Mouse (Mus musculus) lung, postnatal 0 days (tissue): Measurements from ENCODE around the gene Irf2bpl. TPM values are rescaled to one million over a fixed set of nuclear protein-coding genes. Genes with fewer than 3 reads are reported as not detected.

Experiments used
- ATAC-seq: fragments of 200-750 bp; cut with Nextera tagmentation; 2 replicates; pipeline ENCODE4 v1.8.0; 2017; ENCODE audit warnings: moderate library complexity
- DNase-seq: peaks from one replicate; pipeline ENCODE4 v3.0.0-alpha.2; 2016; ENCODE audit warnings: low spot score
- H3K27ac ChIP-seq: fragments of 300-500 bp; sonication (generic); 2 replicates; pipeline ENCODE4 v1.5.1; 2014; ENCODE audit warnings: antibody characterized with exemption, mild to moderate bottlenecking, low read length, mixed read lengths
- H3K27me3 ChIP-seq: fragments of 300-500 bp; sonication (generic); replicated peaks from 2 replicates; pipeline ENCODE4 v1.6.1; 2014; ENCODE audit warnings: low read length, mixed read lengths; ENCODE audit not compliant: insufficient read depth
- H3K36me3 ChIP-seq: fragments of 300-500 bp; sonication (generic); 2 replicates; pipeline ENCODE4 v1.6.1; 2014; ENCODE audit warnings: low read length, mixed read lengths; ENCODE audit not compliant: insufficient read depth
- H3K4me1 ChIP-seq: fragments of 300-500 bp; sonication (generic); 2 replicates; pipeline ENCODE4 v1.6.1; 2014; ENCODE audit warnings: antibody characterized with exemption, low read depth, low read length, mixed read lengths; ENCODE audit not compliant: insufficient read depth
- H3K4me2 ChIP-seq: fragments of 300-500 bp; sonication (generic); replicated peaks from 2 replicates; pipeline ENCODE4 v1.6.1; 2014; ENCODE audit warnings: low read depth, mild to moderate bottlenecking, low read length, moderate library complexity, mixed read lengths
- H3K4me3 ChIP-seq: fragments of 300-500 bp; sonication (generic); 2 replicates; pipeline ENCODE4 v1.5.1; 2014; ENCODE audit warnings: low read depth, low read length
- H3K9ac ChIP-seq: fragments of 300-500 bp; sonication (generic); replicated peaks from 2 replicates; pipeline ENCODE4 v1.6.1; 2014; ENCODE audit warnings: low read depth, mild to moderate bottlenecking
- H3K9me3 ChIP-seq: fragments of 300-500 bp; sonication (generic); 2 replicates; pipeline ENCODE4 v1.6.1; 2016; ENCODE audit warnings: low read length, mixed read lengths
- CTCF ChIP-seq: IDR thresholded peaks from 2 replicates; pipeline ENCODE4 v1.5.1; 2016; ENCODE audit warnings: antibody characterized with exemption, mild to moderate bottlenecking
- EP300 ChIP-seq: IDR thresholded peaks from 2 replicates; pipeline ENCODE4 v1.6.1; 2016; ENCODE audit warnings: antibody characterized with exemption, mild to moderate bottlenecking, control low read depth
- WGBS: fragments of 180-500 bp; shearing (Covaris S2); extraction: QIAGEN DNeasy Blood & Tissue Kit; methylation state at CpG from one replicate; pipeline ENCODE4 v1.1.7; 2014; 5-methylcytosine and 5-hydroxymethylcytosine counted together
- polyA plus RNA-seq: library from polyadenylated mRNA; unstranded; fragments of >200 nt; fragmentation: Nextera tagmentation; extraction: Ambion mirVana; gene quantifications from 2 replicates; pipeline ENCODE4 v1.2.1, GENCODE M21; 2015

Gene Irf2bpl
- polyA plus RNA-seq, 1 experiment from 2014 or later = 39.5 TPM

- H3K9ac ChIP-seq = no peak overlapping the region
Observed at GRCm38 (mm10) chr12:86912335-86913093, 27.9 kb upstream of the Irf2bpl start.

DNA sequence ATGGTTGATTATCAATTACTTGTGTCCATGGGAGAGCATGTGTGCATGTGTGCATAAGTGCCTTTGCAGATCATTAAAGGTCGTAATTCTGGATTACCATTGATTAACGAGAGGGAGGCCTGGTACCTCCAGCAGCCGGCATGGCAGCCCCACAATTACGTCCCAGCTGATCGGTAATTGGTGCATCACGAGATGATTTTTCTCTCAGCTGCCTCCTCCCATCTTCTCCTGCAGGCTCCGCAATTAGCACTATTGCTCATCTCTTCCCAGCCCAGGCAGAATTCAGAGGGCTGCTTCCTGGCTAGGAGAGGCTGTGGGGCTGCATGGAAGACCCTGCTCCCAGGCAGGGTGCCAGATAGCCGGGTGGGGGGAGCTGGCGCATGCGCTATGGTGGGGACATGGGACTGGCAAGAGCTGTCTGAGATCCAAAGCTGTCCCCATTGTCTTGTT is 26.9 kb upstream of the Irf2bpl start:
- ATAC-seq = peak; percentile 47
- H3K4me3 ChIP-seq = no peak overlapping the region
- WGBS = 55% methylated on average over 10 of the region's 10 CpGs
- H3K27me3 ChIP-seq = no peaks in the 10 kb centered on the region
- H3K4me1 ChIP-seq = peaks cover 7% of the 10 kb centered on the region; the same call in 1 of the 2 replicates
- no peak overlapping the region for H3K4me2 ChIP-seq
- no peak overlapping the region for H3K9ac ChIP-seq
- TF ChIP-seq EP300 = no peak
- no peak for TF ChIP-seq CTCF
- DNase-seq = no peak
- no peak overlapping the region for H3K27ac ChIP-seq
- no peaks in the 10 kb centered on the region for H3K36me3 ChIP-seq
- H3K9me3 ChIP-seq = no peaks in the 10 kb centered on the region

More at GRCm38 (mm10) chr12:86912335-86913093, 27.9 kb upstream of the Irf2bpl start:
- TF ChIP-seq EP300 (no peak), CTCF (no peak)
- Histone ChIP-seq H3K27me3 (no peaks in the 10 kb centered on the region), H3K36me3 (no peaks in the 10 kb centered on the region), H3K27ac (no peak overlapping the region), H3K9me3 (no peaks in the 10 kb centered on the region), H3K4me3 (no peak overlapping the region), H3K4me2 (no peak overlapping the region), H3K4me1 (peaks cover 7% of the 10 kb centered on the region; the same call in 1 of the 2 replicates)
- ATAC-seq (no peak), DNase-seq (no peak)
- 8% methylated on average over 21 of the region's 22 CpGs for WGBS

DNA sequence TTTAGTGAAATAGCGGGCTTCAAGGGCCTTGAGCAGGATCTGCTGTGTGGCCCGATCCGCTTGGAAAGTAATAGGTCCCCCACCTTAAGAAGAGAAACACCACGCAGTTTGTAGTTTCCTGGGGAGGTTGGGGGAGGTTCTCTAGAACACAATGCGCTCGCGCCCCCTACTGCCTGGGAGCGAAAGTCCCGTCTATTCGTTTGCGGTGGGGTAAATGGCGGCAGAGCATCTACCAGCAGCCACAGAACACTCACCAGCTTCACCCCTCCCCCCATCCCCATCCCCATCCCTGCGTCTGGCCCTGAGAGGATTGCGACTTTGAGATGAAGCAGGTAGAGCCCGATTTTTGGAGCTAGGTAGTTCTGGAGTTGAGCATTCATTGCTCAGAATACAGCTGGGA is 21.8 kb upstream of the Irf2bpl start:
- H3K27me3 ChIP-seq = no peaks in the 10 kb centered on the region
- DNase-seq (peak; percentile 91), ATAC-seq (peak; percentile 69)
- 3% methylated on average over 15 of the region's 15 CpGs for WGBS
- H3K9ac ChIP-seq = no peak overlapping the region
- H3K4me2 ChIP-seq = no peak overlapping the region
- no peaks in the 10 kb centered on the region for H3K9me3 ChIP-seq
- peak; percentile 86 for TF ChIP-seq CTCF
- no peak for TF ChIP-seq EP300
- peaks cover 4% of the 10 kb centered on the region; the same call in 1 of the 2 replicates for H3K4me1 ChIP-seq
- 0 out of 2 replicates have a peak overlapping the region, but pooled peaks have one; percentile 9 for H3K27ac ChIP-seq
- H3K36me3 ChIP-seq = no peaks in the 10 kb centered on the region
- H3K4me3 ChIP-seq = no peak overlapping the region

GRCm38 (mm10) chr12:86905876-86906275 is 21.3 kb upstream of the Irf2bpl start:
- Histone ChIP-seq H3K4me3 (no peak overlapping the region), H3K27ac (0 out of 2 replicates have a peak overlapping the region, but pooled peaks have one; percentile 9), H3K4me2 (no peak overlapping the region), H3K9me3 (no peaks in the 10 kb centered on the region), H3K27me3 (no peaks in the 10 kb centered on the region), H3K36me3 (no peaks in the 10 kb centered on the region), H3K9ac (no peak overlapping the region), H3K4me1 (peaks cover 4% of the 10 kb centered on the region; the same call in 1 of the 2 replicates)
- TF ChIP-seq CTCF (no peak), EP300 (no peak)
- WGBS = 47% methylated on average over 7 of the region's 7 CpGs
- DNase-seq (no peak), ATAC-seq (0 out of 2 replicates have a peak, but pooled peaks have one; percentile 5)

- WGBS = 16% methylated on average over 4 of the region's 4 CpGs
- no peak overlapping the region for H3K4me2 ChIP-seq
- ATAC-seq = peak; percentile 66
Observed at GRCm38 (mm10) chr12:86905203-86905602, 20.6 kb upstream of the Irf2bpl start.

More at GRCm38 (mm10) chr12:86905203-86905602, 20.6 kb upstream of the Irf2bpl start:
- DNase-seq = peak; percentile 88
- no peaks in the 10 kb centered on the region for H3K27me3 ChIP-seq
- H3K4me1 ChIP-seq = peaks cover 9% of the 10 kb centered on the region; the same call in 1 of the 2 replicates
- no peak overlapping the region for H3K9ac ChIP-seq
- H3K4me3 ChIP-seq = no peak overlapping the region
- TF ChIP-seq CTCF = peak; percentile 91
- TF ChIP-seq EP300 = no peak
- no peak overlapping the region for H3K27ac ChIP-seq
- no peaks in the 10 kb centered on the region for H3K36me3 ChIP-seq
- no peaks in the 10 kb centered on the region for H3K9me3 ChIP-seq
